Mouse (Mus musculus): Measurements from ENCODE around the gene Mcf2l.

DNA sequence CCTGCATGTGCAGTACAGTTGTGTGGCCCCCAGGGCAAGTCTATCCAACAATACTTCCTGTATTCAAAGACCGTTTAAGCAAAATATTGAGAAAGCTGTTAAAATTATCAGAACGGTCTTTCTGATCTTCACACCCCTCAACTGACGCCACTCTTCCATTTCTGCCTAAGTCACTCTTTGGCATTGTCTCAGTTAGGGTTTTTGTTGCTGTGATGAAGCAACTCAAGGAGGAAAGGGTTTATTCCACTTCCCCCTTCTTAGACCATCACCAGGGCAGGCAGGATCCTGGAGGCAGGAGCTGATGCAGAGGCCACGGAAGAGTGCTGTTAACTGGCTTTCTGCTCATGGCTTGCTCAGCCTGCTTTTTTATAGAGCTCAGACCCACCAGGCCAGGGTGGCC is 82.3 kb downstream of the Mcf2l start:
- TF ChIP-seq CTCF (IDR thresholded peaks at IDR 0.05; ENCODE audit: low read depth) = no peak
- TF ChIP-seq EP300 (IDR thresholded peaks at IDR 0.05; ENCODE audit: low read depth) = no peak

Measured in heart, postnatal 0 days (tissue).